Mouse (Mus musculus): ENCODE results near the gene Rbfox2.

DNA sequence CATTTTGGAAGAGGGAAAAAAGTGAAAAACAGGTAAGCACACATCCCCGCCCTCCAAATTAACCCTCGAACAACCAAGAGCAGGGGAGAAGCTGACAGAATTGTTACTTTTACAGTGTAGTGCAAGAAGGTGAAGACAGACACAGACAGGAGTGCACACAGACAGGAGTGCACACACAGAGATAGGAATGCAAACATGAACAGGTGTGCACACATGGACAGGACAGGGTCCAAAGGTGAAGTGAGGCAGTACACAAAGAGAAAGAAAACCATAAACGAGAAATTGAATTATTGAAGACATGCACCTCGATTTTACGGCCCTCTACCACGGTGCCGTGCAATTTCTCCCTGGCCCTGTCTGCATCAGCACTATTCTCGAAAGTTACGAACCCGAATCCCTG lies 201.5 kb downstream of the Rbfox2 start:
- no peak for TF ChIP-seq GABPA (IDR thresholded peaks at IDR 0.05; ENCODE audit: insufficient replicate concordance, low read depth, low read length)
- no peak for TF ChIP-seq CTCF (conservative IDR thresholded peaks at IDR 0.05 in 1 of 2, IDR thresholded peaks at IDR 0.05 in 1 of 2; ENCODE audit: low read depth in 2 of 2, low read length in 2 of 2)
- no peak for TF ChIP-seq USF1 (IDR thresholded peaks at IDR 0.05; ENCODE audit: low read depth, low read length)
- no peak for TF ChIP-seq RAD21 (IDR thresholded peaks at IDR 0.05; ENCODE audit: low read depth, low read length)
- TF ChIP-seq JUND (conservative IDR thresholded peaks at IDR 0.05; ENCODE audit: low read depth, low read length) = no peak
- TF ChIP-seq ZNF384 (IDR thresholded peaks at IDR 0.05; ENCODE audit: low read depth, low read length) = no peak
- no peak for TF ChIP-seq USF2 (conservative IDR thresholded peaks at IDR 0.05; ENCODE audit: low read depth, low read length)
